Mouse (Mus musculus) kidney, adult 2 months (tissue): ENCODE measurements around the gene Pcgf2.

Experiments used
- CTCF ChIP-seq: fragments of 200-500 bp; conservative IDR thresholded peaks from 2 replicates; pipeline ENCODE4 v1.5.1; 2011; ENCODE audit warnings: low read depth, mild to moderate bottlenecking, control low read depth, low read length, moderate library complexity, mixed read lengths; ENCODE audit not compliant: insufficient read depth, insufficient read length
- POLR2A ChIP-seq: fragments of 200-500 bp; IDR thresholded peaks from one replicate; pipeline ENCODE4 v1.6.1; 2011; ENCODE audit warnings: low read depth, low read length, control low read depth

DNA sequence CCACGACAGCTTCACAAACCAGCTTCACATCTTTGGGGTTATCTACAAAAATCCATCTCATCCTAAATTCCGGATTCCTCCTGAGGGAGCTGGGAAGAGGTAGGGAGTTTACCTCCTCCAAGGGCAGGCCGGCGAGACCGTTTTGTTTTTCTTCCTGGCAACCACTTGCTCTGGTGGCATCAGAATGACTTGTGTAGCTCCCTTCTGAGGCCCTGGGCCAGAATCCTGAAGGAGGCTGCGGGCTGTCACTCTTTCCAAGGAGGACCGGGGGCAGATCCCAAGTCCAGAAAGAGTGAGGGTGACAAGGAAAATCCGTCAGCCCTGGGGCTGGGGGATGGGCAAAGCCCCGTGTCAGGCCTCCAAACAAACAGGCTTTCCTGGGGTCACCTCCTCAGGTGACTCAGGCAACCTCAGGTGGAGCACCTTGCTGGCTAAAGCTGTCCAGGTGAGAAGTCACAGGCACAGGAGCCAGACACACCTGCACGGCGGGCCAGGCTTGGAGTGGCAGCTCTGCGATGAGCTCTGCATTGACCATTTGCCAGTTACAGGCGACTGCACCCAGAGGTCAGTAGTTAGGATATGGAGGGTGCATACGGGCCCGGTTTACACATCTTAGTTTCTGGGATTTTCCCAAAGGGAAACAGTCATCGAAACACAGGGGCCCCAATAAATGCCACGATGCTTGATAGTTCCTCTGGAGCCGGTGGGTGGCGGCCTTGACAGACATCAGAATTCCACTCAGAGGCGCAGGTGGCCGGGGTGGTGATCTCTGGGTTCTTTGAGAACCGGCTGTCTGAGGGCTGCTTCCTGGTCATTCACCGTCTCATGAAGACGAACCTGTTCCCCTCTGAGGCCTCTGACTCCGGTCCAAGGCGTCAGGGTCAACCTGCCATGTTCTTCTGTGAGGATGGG lies 17.3 kb upstream of the Pcgf2 start:
- no peak for TF ChIP-seq CTCF
- no peak for TF ChIP-seq POLR2A
